Mouse (Mus musculus): ENCODE results near the gene Kcnc3. TPM values are rescaled to one million over a fixed set of nuclear protein-coding genes. Genes with fewer than 3 reads are reported as not detected.

Kcnc3 gene
- polyA plus RNA-seq, 1 experiment from 2014 or later = 3.8 TPM

GRCm38 (mm10) chr7:44565414-44565813 is 25.1 kb upstream of the Kcnc3 start:
- Histone ChIP-seq H3K4me2 (replicated peaks; ENCODE audit: low read depth, low read length) (no peak overlapping the region), H3K4me3 (ENCODE audit: low read depth, low read length) (no peak overlapping the region), H3K36me3 (ENCODE audit: insufficient read depth, low read length) (no peaks in the 10 kb centered on the region), H3K9ac (replicated peaks; ENCODE audit: low read depth) (no peak overlapping the region), H3K4me1 (ENCODE audit: insufficient read depth, low read depth, low read length) (no peaks in the 10 kb centered on the region), H3K27me3 (replicated peaks; ENCODE audit: insufficient read depth, low read length) (no peaks in the 10 kb centered on the region), H3K27ac (ENCODE audit: low read length) (no peak overlapping the region), H3K9me3 (ENCODE audit: low read length) (no peaks in the 10 kb centered on the region)
- 55% methylated on average over 6 of the region's 6 CpGs for WGBS
- ATAC-seq = no peak
- DNase-seq (ENCODE audit: low spot score) = no peak
- no peak for TF ChIP-seq EP300 (IDR thresholded peaks at IDR 0.05)
- TF ChIP-seq CTCF (IDR thresholded peaks at IDR 0.05) = no peak

GRCm38 (mm10) chr7:44568803-44569202 is 21.7 kb upstream of the Kcnc3 start:
- H3K4me3 ChIP-seq (ENCODE audit: low read depth, low read length) = no peak overlapping the region
- H3K27me3 ChIP-seq (replicated peaks; ENCODE audit: insufficient read depth, low read length) = no peaks in the 10 kb centered on the region
- ATAC-seq (peak; percentile 51), DNase-seq (ENCODE audit: low spot score) (peak; percentile 73)
- WGBS = 36% methylated on average over 9 of the region's 9 CpGs
- H3K27ac ChIP-seq (ENCODE audit: low read length) = no peak overlapping the region
- H3K4me2 ChIP-seq (replicated peaks; ENCODE audit: low read depth, low read length) = no peak overlapping the region
- H3K4me1 ChIP-seq (ENCODE audit: insufficient read depth, low read depth, low read length) = no peaks in the 10 kb centered on the region
- H3K9ac ChIP-seq (replicated peaks; ENCODE audit: low read depth) = no peak overlapping the region
- peak; percentile 95 for TF ChIP-seq EP300 (IDR thresholded peaks at IDR 0.05)
- no peak for TF ChIP-seq CTCF (IDR thresholded peaks at IDR 0.05)
- H3K9me3 ChIP-seq (ENCODE audit: low read length) = no peaks in the 10 kb centered on the region
- H3K36me3 ChIP-seq (ENCODE audit: insufficient read depth, low read length) = no peaks in the 10 kb centered on the region

GRCm38 (mm10) chr7:44570989-44571388 is 19.5 kb upstream of the Kcnc3 start:
- TF ChIP-seq EP300 (IDR thresholded peaks at IDR 0.05) (no peak), CTCF (IDR thresholded peaks at IDR 0.05) (no peak)
- H3K9ac ChIP-seq (replicated peaks; ENCODE audit: low read depth) = no peak overlapping the region
- H3K4me1 ChIP-seq (ENCODE audit: insufficient read depth, low read depth, low read length) = no peaks in the 10 kb centered on the region
- no peaks in the 10 kb centered on the region for H3K27me3 ChIP-seq (replicated peaks; ENCODE audit: insufficient read depth, low read length)
- H3K9me3 ChIP-seq (ENCODE audit: low read length) = no peaks in the 10 kb centered on the region
- H3K4me2 ChIP-seq (replicated peaks; ENCODE audit: low read depth, low read length) = no peak overlapping the region
- 68% methylated on average over 6 of the region's 6 CpGs for WGBS
- no peak overlapping the region for H3K4me3 ChIP-seq (ENCODE audit: low read depth, low read length)
- DNase-seq (ENCODE audit: low spot score) (no peak), ATAC-seq (no peak)
- no peaks in the 10 kb centered on the region for H3K36me3 ChIP-seq (ENCODE audit: insufficient read depth, low read length)
- H3K27ac ChIP-seq (ENCODE audit: low read length) = peak overlapping the region; percentile 72; the same call in 1 of the 2 replicates

GRCm38 (mm10) chr7:44571811-44572210 is 18.7 kb upstream of the Kcnc3 start:
- ATAC-seq (no peak), DNase-seq (ENCODE audit: low spot score) (no peak)
- WGBS = 51% methylated on average over 4 of the region's 4 CpGs
- no peak overlapping the region for H3K9ac ChIP-seq (replicated peaks; ENCODE audit: low read depth)
- no peaks in the 10 kb centered on the region for H3K27me3 ChIP-seq (replicated peaks; ENCODE audit: insufficient read depth, low read length)
- H3K4me3 ChIP-seq (ENCODE audit: low read depth, low read length) = no peak overlapping the region
- no peak overlapping the region for H3K4me2 ChIP-seq (replicated peaks; ENCODE audit: low read depth, low read length)
- TF ChIP-seq CTCF (IDR thresholded peaks at IDR 0.05) (no peak), EP300 (IDR thresholded peaks at IDR 0.05) (no peak)
- H3K9me3 ChIP-seq (ENCODE audit: low read length) = no peaks in the 10 kb centered on the region
- no peaks in the 10 kb centered on the region for H3K36me3 ChIP-seq (ENCODE audit: insufficient read depth, low read length)
- H3K4me1 ChIP-seq (ENCODE audit: insufficient read depth, low read depth, low read length) = no peaks in the 10 kb centered on the region
- H3K27ac ChIP-seq (ENCODE audit: low read length) = peak overlapping the region; percentile 72

GRCm38 (mm10) chr7:44572213-44572701 is 18.2 kb upstream of the Kcnc3 start, which contains the start of gene Napsa:
Napsa (plus strand) TSS chr7:44572380.
- H3K9me3 ChIP-seq (ENCODE audit: low read length) = no peaks in the 10 kb centered on the region
- 20% methylated on average over 7 of the region's 7 CpGs for WGBS
- H3K36me3 ChIP-seq (ENCODE audit: insufficient read depth, low read length) = no peaks in the 10 kb centered on the region
- peak within 1 kb of the TSS; percentile 29; the same call in 1 of the 2 replicates for H3K9ac ChIP-seq (replicated peaks; ENCODE audit: low read depth)
- peak within 1 kb of the TSS; percentile 72 for H3K27ac ChIP-seq (ENCODE audit: low read length)
- peak; percentile 91 for ATAC-seq
- peak; percentile 90 for DNase-seq (ENCODE audit: low spot score)
- TF ChIP-seq CTCF (IDR thresholded peaks at IDR 0.05) = no peak
- TF ChIP-seq EP300 (IDR thresholded peaks at IDR 0.05) = peak; percentile 89
- no peaks in the 10 kb centered on the region for H3K4me1 ChIP-seq (ENCODE audit: insufficient read depth, low read depth, low read length)
- H3K4me3 ChIP-seq (ENCODE audit: low read depth, low read length) = peak within 1 kb of the TSS; percentile 24
- no peaks in the 10 kb centered on the region for H3K27me3 ChIP-seq (replicated peaks; ENCODE audit: insufficient read depth, low read length)
- peak within 1 kb of the TSS; percentile 41 for H3K4me2 ChIP-seq (replicated peaks; ENCODE audit: low read depth, low read length)

- no peaks in the 10 kb centered on the region for H3K4me1 ChIP-seq (ENCODE audit: insufficient read depth, low read depth, low read length)
- H3K9me3 ChIP-seq (ENCODE audit: low read length) = no peaks in the 10 kb centered on the region
- H3K9ac ChIP-seq (replicated peaks; ENCODE audit: low read depth) = peak overlapping the region; percentile 29; the same call in 1 of the 2 replicates
- H3K27ac ChIP-seq (ENCODE audit: low read length) = peak overlapping the region; percentile 72; the same call in 1 of the 2 replicates
- no peaks in the 10 kb centered on the region for H3K36me3 ChIP-seq (ENCODE audit: insufficient read depth, low read length)
- WGBS = 64% methylated on average over 5 of the region's 5 CpGs
- H3K4me2 ChIP-seq (replicated peaks; ENCODE audit: low read depth, low read length) = peak overlapping the region; percentile 41
- no peak for ATAC-seq
- no peak for TF ChIP-seq CTCF (IDR thresholded peaks at IDR 0.05)
- TF ChIP-seq EP300 (IDR thresholded peaks at IDR 0.05) = no peak
- DNase-seq (ENCODE audit: low spot score) = no peak
- H3K27me3 ChIP-seq (replicated peaks; ENCODE audit: insufficient read depth, low read length) = no peaks in the 10 kb centered on the region
- peak overlapping the region; percentile 24 for H3K4me3 ChIP-seq (ENCODE audit: low read depth, low read length)
Observed at GRCm38 (mm10) chr7:44572956-44573484, 17.4 kb upstream of the Kcnc3 start.

Measured in lung, postnatal 0 days (tissue).